Mouse (Mus musculus) T-helper 2 cell (primary cell): ENCODE results near the gene Rps6ka4.

Source experiments
- in situ Hi-C: fragments of 300-600 bp; cut with MboI, MseI; formaldehyde crosslinking; loops from one replicate; pipeline ENCODE4 v1.15.1; 2025; ENCODE audit warnings: high pct_unique_total_duplicates

Rps6ka4 gene

DNA sequence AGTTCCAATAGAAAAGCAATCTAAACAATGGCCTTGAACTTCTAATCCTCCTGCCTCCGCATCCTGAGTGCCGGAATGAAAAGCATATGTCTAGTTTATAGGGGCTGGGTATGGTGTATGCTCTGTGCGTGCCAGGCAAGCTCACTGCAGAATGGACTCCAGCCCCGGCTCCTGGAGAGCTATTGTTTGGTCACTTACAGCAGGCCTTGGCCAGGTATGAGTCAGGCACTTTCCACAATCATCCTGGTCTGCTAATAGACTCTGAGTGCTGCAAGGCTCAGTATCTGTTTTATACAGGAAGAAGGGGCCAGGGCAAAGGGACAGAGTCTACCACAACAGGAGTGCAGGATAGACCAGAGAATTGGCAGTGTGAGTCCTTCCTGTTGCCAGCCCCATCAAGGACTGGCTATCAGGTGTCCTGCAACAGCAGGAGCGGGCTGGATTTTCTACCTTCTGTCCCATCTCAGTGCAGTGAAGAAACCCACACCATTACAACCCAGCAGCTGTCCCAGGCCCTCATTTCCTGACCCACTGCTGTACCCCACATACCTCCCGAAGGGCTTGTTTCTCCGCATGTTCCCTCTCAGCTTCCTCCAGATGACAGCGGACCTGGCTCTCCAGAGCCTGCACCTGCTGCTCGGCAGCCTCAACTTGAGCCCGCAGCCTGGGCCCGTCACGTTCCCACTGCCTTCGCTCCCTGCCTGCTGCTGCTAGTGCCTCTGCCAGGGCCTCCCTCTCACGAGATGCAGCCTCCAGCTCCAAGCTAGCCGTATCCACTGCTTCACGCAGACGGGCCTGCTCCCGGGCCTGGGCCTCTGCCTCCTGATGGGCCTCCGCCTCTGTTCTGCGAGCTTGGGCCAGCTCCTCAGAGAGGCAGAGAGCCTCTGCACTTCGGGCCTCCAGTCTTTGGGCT, 12.2 kb upstream of the Rps6ka4 start:
- in situ Hi-C loops = no loop called here

DNA sequence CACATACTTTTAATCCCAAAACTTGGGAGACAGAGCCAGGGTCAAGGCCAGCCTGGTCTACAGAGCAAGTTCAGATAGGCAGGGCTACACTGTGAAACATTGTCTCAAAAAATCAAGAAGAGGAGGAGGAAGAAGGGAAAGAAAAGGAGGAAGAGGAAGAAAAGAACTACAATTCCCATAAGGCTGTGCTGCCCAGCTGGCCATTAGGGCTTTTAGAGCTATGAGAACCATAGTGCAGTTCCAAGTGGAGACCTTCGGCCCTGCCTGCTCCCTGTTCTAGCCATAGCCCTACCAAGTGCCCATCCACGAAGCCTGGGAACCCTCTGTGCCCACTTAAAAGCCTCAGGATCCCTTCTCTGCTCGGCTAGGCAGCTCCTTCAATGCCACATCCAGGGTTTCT, 11.1 kb upstream of the Rps6ka4 start:
- in situ Hi-C loops = no loop called here

DNA sequence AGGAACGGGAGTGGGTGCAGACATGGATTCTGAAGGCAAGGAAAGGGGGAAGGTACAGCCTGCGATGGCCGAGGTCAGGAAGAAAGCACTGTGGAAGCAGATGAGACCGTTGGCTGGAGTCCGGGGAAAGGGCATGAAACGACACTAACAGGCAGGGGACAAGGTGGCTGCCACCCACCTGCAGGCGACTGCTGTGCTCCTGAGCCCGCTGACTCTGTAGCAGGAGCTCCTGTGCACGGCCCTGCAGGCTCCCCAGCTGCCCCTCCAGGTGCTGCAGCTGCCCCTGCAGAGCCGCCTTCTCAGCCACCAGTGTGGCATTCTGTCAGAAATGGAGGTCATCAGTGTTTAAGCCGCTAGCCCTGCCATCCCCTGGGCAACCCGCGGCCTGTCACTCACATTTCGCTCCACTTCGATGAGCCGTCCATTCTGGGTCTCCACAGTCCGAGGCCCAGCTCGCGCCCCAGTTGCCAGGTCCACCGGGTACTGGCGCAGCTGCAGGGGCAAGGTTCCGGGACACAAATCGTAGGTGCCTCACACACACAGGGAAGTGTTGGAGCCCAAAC, 9.2 kb upstream of the Rps6ka4 start:
- in situ Hi-C loops = no loop called here

DNA sequence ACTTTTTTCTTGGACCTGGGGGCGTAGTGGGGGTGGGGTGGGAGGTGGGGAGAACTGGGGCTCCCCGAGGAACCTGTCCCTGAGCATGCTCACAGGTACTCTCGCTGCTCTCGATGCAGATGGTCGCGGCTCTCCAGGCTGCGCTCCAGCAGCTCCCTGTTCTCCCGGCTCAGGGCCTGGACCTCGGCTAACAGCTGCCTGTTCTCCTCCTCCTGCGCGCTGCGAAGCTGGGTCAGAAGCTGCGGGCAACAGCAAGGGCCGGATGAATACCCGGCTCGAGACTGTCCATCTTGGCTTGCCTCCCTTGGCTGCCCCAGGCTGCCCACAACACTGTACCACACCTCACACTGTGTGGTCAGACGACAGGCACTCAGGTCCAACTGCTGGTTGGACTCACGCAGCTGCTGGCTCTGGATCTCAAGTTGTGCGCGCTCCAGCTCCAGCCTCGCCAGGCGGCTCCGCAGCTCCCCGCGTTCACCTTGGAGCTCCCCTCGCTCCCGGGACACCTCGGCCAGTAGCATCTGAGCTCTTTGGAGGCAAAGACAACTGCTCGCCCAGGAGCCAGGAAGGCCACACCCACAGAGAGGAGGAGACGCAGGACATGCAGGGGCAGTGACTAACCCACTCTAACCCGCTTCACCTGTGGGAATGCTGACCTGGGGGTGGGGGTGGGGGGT, 7.5 kb upstream of the Rps6ka4 start:
- in situ Hi-C loops = no loop called here

DNA sequence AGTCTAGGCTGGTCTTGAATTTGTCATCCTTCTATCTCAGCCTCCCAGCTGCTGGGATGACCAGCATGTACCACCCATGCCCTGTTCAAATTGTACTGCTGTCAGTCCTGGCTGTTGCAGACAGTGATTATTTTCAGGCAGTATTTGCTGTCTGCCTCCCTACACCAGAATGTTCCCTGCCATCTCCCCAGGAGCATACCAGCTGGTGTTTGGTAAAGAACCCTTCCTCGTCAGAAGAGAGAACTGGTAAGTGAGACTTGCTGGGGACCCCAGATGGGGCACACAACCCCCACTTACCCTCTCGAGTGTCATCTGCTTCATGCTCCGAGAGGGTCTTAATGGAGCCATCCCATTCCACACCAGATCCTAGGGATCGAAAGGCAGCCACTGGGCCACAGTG, 5.6 kb upstream of the Rps6ka4 start:
- in situ Hi-C loops = no loop called here

DNA sequence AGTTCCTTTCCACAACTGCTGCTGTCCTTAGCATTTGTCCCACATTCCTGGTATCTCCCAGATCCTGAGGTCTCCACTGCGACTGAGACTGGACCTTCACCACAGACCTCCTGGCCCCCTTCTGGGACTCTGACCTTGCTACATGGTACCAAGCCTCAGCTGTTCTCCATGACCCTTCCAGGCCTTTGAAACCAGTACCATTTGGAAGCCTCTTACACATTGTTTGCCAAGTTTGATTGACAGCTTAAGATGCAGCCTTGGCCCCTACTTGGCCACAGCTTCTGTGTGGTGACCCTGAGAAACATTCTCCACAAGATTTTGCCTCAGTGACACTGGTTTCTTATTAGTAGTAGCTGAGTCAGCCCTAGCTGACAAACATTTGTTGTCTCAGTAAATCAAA, 1.9 kb upstream of the Rps6ka4 start:
- in situ Hi-C loops = no loop called here

DNA sequence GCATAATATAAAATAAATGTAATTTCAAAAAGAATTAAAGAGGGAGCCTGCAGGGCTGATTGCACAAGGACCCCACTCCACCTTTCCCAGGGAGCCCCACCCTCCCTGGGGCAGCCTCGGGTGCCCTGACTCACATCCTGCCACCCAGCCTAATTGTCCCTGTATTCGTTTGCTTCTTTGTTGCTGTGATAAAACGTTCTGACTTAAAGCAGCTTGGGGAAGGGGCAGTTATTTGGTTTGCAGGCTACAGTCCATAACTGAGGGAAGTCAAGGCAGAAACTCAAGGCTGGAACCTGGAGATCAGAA, 809 bp upstream of the Rps6ka4 start:
- in situ Hi-C loops = no loop called here

DNA sequence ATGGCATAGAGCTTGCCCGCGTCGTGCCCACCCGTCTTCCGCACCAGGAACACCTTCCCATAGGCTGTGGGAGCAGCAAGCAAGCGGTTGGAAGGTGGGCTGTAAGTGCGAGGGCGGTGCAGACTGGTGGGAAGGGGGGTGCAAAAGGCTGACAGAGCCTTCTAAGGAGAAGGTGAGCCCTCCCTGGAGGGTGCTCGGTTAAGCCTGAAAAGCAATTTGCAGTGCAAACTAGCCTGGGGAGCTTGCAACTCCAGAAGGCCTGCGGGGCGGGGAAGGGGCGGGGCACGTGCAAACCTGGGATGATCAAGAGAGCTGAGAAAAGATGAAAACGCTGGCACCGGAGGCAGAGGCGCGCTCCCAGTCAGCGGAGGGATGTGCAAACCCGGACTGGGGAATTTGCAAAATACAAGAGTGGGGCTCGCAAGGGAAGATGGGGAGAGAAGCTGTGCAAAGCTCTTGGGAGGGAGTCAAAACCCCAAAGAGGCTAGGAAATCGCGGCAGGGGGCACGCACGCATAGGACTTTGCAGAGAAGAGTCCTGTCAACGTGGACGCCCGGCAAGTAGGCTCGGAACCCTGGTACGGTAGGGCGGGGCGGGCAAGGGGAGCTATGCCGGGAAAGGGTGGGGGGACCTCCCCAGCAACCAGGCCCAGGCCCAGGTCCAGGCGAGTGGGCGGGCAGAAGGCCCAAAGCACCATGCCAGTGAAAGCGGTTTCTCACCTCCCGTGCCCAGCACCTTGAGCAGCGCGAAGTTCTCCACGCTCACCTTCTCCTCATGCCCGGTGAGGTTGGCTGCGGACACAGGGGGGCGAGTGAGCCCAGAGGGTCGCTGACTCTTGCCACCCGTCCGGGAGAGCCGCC, 591 bp downstream of the Rps6ka4 start:
- in situ Hi-C loops = loop anchor here (5.0 to 10.0 kb wide), 2 partner anchors 333 to 645 kb away; no protein-coding TSS in a partner anchor

DNA sequence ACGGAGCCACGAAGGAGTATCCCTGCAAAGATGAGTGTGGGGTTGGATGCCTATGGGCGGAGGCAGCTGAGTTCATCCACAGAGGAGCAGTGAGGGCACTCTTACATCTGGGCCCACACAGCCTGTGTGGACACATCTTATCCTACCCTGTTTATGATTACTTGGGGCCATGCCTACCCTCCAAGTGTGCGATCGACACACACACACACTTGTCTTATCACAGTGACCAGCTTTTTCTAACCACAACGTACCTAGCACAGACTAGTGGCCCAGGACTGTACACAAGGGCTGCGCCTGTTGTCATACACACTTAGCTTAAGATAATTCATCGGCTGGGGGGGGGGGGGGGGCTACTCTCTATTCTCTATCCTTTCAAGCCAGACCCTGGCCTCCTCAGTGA, 8.1 kb downstream of the Rps6ka4 start:
- in situ Hi-C loops = loop anchor here (5.0 to 10.0 kb wide), 2 partner anchors 605 to 638 kb away; partner anchors contain the start of gene Gpha2

DNA sequence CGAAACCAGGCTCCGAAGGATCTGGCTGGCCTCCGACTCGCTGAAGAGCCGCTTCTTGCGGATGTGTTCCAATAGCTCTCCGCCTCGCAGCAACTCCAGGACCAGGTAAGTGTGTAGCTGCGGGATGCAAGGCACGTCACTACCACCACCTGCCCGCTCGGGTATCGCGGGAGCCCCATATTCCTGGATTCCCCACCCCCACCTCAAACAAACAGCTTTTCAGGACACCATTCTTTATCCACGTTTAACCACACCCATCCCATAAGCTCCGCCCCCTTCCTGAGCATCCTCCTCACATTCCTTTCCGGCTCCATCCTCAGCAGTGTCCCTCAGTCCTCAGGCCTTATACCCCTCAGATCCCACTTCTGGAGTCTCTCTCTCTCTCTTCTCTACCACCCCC, 9.1 kb downstream of the Rps6ka4 start:
- in situ Hi-C loops = loop anchor here (5.0 to 10.0 kb wide), 2 partner anchors 604 to 637 kb away; partner anchors contain the start of gene Gpha2

DNA sequence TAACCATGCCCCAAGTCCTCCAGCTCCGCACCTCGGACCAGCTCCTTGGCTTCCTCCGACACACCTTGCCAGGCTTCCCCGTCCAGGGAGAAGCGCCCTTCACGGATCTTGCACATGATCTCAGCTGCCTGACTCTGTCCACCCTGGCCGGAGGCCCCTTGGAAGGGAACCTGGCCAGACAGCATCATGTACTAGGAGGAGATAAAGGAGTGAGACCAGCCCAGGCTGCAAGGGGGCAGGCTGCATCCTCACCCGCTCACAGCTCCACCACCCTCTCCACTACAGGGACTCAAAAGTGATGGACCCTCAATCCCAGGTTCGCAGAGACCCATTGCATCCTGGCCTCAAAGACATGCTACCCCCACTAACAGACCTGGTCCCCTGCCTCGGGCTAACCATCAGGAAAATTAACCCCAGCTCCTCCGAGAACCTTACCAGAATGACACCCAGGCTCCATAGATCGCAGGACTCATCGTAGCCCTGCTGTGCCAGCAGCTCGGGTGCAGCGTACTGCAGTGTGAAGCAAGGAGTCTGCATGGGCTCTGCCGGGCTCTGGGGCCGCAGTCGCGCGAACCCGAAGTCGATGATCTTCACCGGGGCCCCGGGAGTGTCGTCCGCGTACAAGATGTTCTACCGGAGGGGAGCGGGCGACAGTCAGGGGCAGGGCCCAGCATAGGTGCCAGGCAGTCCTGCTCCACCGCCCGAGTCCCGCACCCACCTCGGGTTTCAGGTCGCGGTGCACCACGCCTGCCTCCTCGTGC, 9.7 kb downstream of the Rps6ka4 start:
- in situ Hi-C loops = loop anchor here (5.0 to 10.0 kb wide), 2 partner anchors 603 to 636 kb away; partner anchors contain the start of gene Gpha2

DNA sequence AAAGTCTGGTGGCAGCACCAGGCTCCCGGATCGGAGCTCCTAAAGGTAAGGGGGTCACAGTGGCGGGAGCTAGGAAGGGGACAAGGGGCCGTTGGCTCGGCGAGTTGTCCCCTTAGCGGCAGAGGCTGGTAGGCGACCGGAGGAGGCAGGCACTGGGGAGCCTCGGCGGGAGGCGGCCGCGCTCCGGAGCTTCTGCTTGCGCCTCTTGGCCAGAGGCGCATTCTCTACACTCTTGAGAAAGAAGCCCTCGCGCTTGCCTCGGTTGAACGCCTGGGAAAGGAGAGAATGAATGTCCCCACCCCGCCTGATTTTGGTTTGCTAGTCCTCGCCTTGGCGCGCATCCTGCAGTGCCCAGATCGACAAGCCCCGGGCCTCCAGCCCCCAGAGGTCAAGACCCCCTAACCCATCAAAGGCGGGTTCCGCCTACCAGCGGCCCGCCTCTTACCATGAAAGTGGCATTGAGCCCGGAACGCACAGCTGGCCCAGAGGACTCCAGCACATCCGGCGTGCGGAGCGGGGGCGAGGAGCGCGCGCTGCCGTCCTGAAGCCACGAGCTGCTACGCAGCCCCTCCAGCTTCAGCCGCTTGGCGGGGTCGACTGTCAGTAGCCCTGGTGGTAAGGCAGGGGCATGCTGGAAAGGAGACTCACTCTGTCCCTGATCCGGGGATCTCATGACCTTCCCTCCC, 10.4 kb downstream of the Rps6ka4 start:
- in situ Hi-C loops = loop anchor here (5.0 to 10.0 kb wide), 3 partner anchors 175 to 635 kb away; partner anchors contain the start of gene Gpha2

DNA sequence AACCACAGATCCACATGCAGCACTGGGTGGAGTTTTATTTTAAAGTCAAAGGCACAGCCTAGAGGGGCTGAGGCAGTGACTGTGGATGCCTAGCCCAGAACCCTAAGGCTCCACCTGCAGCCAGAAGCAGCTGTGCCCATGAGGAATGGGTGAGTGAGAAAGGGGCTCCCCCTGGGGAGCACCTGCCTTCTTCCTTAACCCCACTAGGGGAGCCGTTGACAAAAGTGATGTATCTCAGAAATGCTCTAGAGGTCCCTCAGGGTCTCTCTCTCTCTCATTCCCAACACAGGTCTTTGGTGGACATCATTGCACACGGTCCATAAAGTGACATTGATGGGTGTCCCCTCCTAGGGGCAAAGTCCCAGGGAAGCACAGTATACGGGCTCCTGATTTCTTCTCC, 11.4 kb downstream of the Rps6ka4 start:
- in situ Hi-C loops = loop anchor here (10.0 kb wide), 1 partner anchor 174 kb away; no protein-coding TSS in a partner anchor

DNA sequence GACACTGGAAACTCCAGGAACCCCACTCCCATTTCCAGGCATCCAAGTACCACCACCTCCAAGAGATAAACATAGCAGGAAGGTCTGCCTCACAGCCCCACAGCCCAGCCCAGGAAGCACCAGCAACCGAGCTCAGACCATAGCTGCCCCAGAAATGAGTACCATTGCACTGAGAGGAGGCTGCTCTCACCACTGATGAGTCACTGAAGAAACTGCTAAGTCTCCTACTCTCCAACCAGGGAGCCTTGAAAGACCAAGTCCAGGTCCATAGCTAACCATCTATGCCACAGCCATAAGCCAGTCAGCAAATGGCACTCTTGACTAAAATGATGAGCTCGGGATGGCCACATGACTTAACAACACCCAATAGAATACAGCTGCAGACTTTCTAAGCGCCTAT, 13.8 kb downstream of the Rps6ka4 start:
- in situ Hi-C loops = loop anchor here (10.0 kb wide), 1 partner anchor 172 kb away; no protein-coding TSS in a partner anchor

DNA sequence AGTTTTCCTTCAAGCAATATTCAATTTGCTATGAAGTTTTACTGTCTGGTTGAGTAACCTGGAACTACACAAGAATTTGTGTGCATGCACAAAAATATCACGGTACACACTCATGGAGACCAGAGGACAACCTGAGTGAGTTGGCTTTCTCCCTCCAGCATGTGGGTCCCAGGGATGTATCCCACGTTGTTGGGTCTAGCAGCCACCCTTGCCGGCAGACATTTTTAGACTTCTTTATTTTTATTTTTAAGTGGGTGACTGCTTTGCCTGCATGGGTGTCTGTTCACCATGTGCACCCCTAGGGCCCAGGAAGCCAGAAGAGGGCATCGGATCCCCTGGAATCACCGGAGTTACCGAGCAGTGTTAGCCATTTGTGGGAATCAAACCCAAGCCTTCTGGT, 15.1 kb downstream of the Rps6ka4 start:
- in situ Hi-C loops = loop anchor here (10.0 kb wide), 1 partner anchor 171 kb away; no protein-coding TSS in a partner anchor

DNA sequence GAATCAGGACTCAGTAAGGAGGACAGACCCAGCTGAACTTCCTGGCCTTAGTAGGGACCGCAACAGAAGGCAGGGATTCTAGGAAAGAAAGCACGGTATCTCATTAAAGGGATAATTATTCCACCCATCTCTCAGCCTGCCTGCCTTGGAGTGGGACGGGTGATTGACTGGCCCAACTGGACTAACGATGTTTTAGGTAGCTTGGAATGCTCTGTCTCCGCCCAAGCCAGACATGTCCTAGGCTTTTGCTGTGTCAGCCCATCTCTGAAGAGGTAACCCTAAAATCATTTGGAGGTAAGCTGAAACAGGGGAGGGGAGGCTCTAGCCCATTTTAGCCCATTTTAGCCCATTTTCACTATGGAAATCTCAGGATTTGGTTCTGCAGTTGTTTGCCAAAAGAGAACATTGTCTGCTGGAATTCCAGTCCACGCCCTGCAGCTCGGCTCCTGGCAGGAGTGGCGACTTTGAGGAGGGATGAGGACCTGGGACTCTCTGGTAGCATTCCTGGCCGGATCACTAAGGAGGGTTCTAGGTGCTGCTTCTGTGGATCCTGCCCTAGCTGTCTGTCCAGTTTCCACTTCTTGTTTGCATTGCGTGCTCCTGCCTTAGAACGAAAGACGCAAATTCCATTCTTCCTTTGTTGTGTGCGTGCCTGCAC, 19.8 kb downstream of the Rps6ka4 start:
- in situ Hi-C loops = loop anchor here (5.0 to 10.0 kb wide), 3 partner anchors 138 to 293 kb away; no protein-coding TSS in a partner anchor

DNA sequence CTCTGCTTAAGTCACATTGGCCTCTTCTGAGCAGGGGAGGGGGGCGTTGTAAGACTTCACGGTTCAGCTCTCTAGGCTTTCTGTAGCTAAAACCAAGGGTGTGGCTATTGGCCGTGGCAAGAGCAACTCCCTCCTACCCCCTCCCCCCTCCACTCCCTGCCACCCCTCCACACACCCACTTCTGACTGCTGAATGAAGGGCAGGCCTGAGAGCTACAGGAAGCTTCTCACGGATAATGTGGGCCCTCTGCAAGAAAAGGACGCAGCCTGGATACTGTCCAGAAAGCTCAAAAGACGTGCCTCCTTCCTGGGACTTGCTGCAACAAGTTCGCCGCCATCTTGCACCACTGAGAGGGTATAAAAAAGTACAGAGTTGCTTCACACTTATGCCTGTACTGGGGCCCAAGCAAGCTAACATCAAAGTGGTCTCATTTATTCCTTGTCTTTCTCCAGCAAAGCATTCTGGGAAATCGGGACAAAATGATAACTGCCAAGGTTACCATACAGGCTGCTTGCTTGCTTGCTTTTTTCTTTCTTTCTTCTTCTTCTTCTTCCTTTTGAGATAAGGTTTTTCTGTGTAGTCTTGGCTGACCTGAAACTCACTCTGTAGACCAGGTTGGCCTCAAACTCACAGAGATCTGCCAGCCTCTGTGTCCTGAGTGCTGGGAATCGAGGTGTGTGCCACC, 21.2 kb downstream of the Rps6ka4 start:
- in situ Hi-C loops = loop anchor here (10.0 kb wide), 2 partner anchors 234 to 354 kb away; no protein-coding TSS in a partner anchor

DNA sequence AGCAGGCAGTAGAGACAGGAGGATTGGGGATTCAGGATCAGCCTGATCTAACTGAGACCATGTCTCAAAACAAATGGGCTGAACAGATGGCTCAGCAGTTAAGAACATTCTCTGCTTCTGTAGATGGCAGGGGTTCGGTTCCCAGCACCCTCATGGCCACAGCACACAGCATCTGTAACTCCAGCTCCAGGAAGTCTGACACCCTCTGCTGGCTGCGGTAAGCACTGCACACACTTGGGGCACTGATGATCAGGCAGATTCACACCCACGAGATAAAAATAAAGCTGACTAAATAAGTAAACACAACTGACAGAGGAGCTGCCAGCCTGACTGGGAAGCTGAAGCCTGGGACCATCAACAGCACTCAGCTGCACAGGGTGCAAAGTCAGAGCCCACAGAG, 25.5 kb downstream of the Rps6ka4 start:
- in situ Hi-C loops = loop anchor here (10.0 kb wide), 2 partner anchors 230 to 350 kb away; no protein-coding TSS in a partner anchor
